Mouse (Mus musculus) stomach, embryonic 14.5 days (tissue): ENCODE results near the gene Fndc3a. TPM values are rescaled to one million over a fixed set of nuclear protein-coding genes. Genes with fewer than 3 reads are reported as not detected.

Experiments used
- ATAC-seq: fragments of 200-750 bp; cut with Nextera tagmentation; 2 replicates; pipeline ENCODE4 v1.8.0; 2017; ENCODE audit warnings: low read depth, moderate TSS enrichment; ENCODE audit not compliant: insufficient number of reproducible peaks, insufficient read depth, low FRiP score
- H3K27ac ChIP-seq: fragments of 300-500 bp; sonication (generic); 2 replicates; pipeline ENCODE4 v1.5.1; 2014; ENCODE audit warnings: mild to moderate bottlenecking, low read length, moderate library complexity, mixed read lengths
- H3K27me3 ChIP-seq: fragments of 300-500 bp; sonication (generic); 2 replicates; pipeline ENCODE4 v1.6.1; 2014; ENCODE audit warnings: low read length, control low read depth, mixed read lengths; ENCODE audit not compliant: control insufficient read depth, insufficient read depth
- H3K36me3 ChIP-seq: fragments of 300-500 bp; sonication (generic); 2 replicates; pipeline ENCODE4 v1.6.1; 2014; ENCODE audit warnings: mild to moderate bottlenecking, control low read depth, low read length, moderate library complexity, mixed read lengths; ENCODE audit not compliant: control insufficient read depth, insufficient read depth
- H3K4me1 ChIP-seq: fragments of 300-500 bp; sonication (generic); 2 replicates; pipeline ENCODE4 v1.6.1; 2014; ENCODE audit warnings: low read length, control low read depth, mixed read lengths; ENCODE audit not compliant: control insufficient read depth, insufficient read depth
- H3K4me2 ChIP-seq: fragments of 300-500 bp; sonication (generic); replicated peaks from 2 replicates; pipeline ENCODE4 v1.6.1; 2014; ENCODE audit warnings: low read depth, low read length, control low read depth
- H3K4me3 ChIP-seq: fragments of 300-500 bp; sonication (generic); 2 replicates; pipeline ENCODE4 v1.5.1; 2014; ENCODE audit warnings: low read depth, low read length, control low read depth
- H3K9ac ChIP-seq: fragments of 300-500 bp; sonication (generic); replicated peaks from 2 replicates; pipeline ENCODE4 v1.6.1; 2014; ENCODE audit warnings: low read depth, mild to moderate bottlenecking, control low read depth, low read length, moderate library complexity, mixed read lengths
- H3K9me3 ChIP-seq: fragments of 300-500 bp; sonication (generic); 2 replicates; pipeline ENCODE4 v1.6.1; 2016; ENCODE audit warnings: low read depth, low read length, control low read depth; ENCODE audit not compliant: control insufficient read depth
- WGBS: fragments of 180-500 bp; shearing (Covaris S2); extraction: QIAGEN DNeasy Blood & Tissue Kit; methylation state at CpG from one replicate; pipeline ENCODE4 v1.1.7; 2014; 5-methylcytosine and 5-hydroxymethylcytosine counted together
- polyA plus RNA-seq: library from polyadenylated mRNA; unstranded; fragments of >200 nt; fragmentation: Nextera tagmentation; extraction: Ambion mirVana; gene quantifications from 2 replicates; pipeline ENCODE4 v1.2.1, GENCODE M21; 2014

Fndc3a gene
- polyA plus RNA-seq, 1 experiment from 2014 or later: 43.8 TPM

- no peaks in the 10 kb centered on the region for H3K4me1 ChIP-seq
- no peak overlapping the region for H3K4me2 ChIP-seq
- no peaks in the 10 kb centered on the region for H3K27me3 ChIP-seq
- no peaks in the 10 kb centered on the region for H3K9me3 ChIP-seq
- no peak overlapping the region for H3K9ac ChIP-seq
- H3K36me3 ChIP-seq: no peaks in the 10 kb centered on the region
- no peak overlapping the region for H3K27ac ChIP-seq
- WGBS: 89% methylated on average over 5 of the region's 5 CpGs
- no peak overlapping the region for H3K4me3 ChIP-seq
- ATAC-seq: no peak
Observed at GRCm38 (mm10) chr14:72700056-72700455, 9.7 kb downstream of the Fndc3a start.

DNA sequence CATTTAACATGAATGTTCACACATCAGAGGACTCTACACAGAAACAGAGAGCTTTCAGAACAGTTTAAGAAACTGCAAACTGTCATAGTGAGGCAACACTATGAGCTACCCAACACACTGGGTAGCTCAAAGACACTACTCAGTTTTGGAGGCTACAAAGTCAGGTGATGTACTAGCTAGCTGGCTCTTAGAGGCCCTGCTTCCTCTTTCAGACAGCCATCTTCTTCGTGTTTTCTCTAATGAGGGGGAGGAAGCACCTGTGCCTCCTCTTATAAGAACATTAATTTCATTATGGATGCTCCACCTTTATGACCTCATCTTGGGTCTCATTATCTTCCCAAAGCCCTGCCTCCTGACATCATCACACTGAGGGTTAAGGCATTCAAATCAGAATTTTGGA is 18.4 kb downstream of the Fndc3a start:
- H3K4me1 ChIP-seq: no peaks in the 10 kb centered on the region
- 88% methylated on average over 1 of the region's 1 CpGs for WGBS
- no peak for ATAC-seq

GRCm38 (mm10) chr14:72689525-72689924 is 20.3 kb downstream of the Fndc3a start:
- H3K27me3 ChIP-seq: no peaks in the 10 kb centered on the region
- H3K36me3 ChIP-seq: no peaks in the 10 kb centered on the region; the same call in 1 of the 2 replicates
- no peaks in the 10 kb centered on the region for H3K9me3 ChIP-seq
- no peak for ATAC-seq
- no peak overlapping the region for H3K4me2 ChIP-seq
- H3K4me3 ChIP-seq: no peak overlapping the region
- H3K27ac ChIP-seq: no peak overlapping the region
- H3K9ac ChIP-seq: no peak overlapping the region
- H3K4me1 ChIP-seq: no peaks in the 10 kb centered on the region

More for the DNA sequence above, 18.4 kb downstream of the Fndc3a start:
- H3K27ac ChIP-seq: no peak overlapping the region
- no peak overlapping the region for H3K9ac ChIP-seq
- H3K4me2 ChIP-seq: no peak overlapping the region
- H3K4me3 ChIP-seq: no peak overlapping the region
- no peaks in the 10 kb centered on the region for H3K9me3 ChIP-seq
- no peaks in the 10 kb centered on the region; the same call in 1 of the 2 replicates for H3K36me3 ChIP-seq
- H3K27me3 ChIP-seq: no peaks in the 10 kb centered on the region

- H3K36me3 ChIP-seq: no peaks in the 10 kb centered on the region; the same call in 1 of the 2 replicates
- no peaks in the 10 kb centered on the region for H3K9me3 ChIP-seq
- H3K4me3 ChIP-seq: no peak overlapping the region
- WGBS: 82% methylated on average over 4 of the region's 4 CpGs
- no peak for ATAC-seq
- no peak overlapping the region for H3K4me2 ChIP-seq
- H3K27ac ChIP-seq: no peak overlapping the region
- no peaks in the 10 kb centered on the region for H3K4me1 ChIP-seq
- no peak overlapping the region for H3K9ac ChIP-seq
- H3K27me3 ChIP-seq: no peaks in the 10 kb centered on the region
Observed at GRCm38 (mm10) chr14:72684857-72685370, 24.9 kb downstream of the Fndc3a start.

DNA sequence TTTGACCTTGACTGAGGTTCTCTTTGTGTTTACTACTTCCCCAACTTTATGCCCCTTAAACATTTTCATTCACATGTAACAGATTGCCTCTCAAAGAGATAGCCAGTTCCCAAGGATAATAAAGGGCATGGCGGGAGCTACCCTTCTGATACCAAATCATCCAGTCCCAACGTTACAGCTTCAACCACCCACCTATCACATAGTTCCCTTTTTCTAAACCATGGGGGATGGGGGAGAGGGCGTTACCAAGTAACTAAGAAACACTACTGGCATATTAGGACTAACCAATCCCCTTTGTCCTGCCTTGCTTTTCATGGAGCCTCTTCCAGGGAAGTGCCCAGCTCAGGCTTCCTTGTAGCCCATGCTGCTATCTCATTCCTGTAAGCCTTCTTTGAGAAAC is 32.6 kb downstream of the Fndc3a start:
- no peaks in the 10 kb centered on the region for H3K9me3 ChIP-seq
- H3K27ac ChIP-seq: no peak overlapping the region
- H3K4me3 ChIP-seq: no peak overlapping the region
- H3K4me2 ChIP-seq: no peak overlapping the region
- no peaks in the 10 kb centered on the region for H3K27me3 ChIP-seq
- 78% methylated on average over 3 of the region's 3 CpGs for WGBS
- no peaks in the 10 kb centered on the region for H3K36me3 ChIP-seq
- H3K9ac ChIP-seq: no peak overlapping the region
- H3K4me1 ChIP-seq: no peaks in the 10 kb centered on the region
- ATAC-seq: no peak

GRCm38 (mm10) chr14:72671911-72672310 is 37.9 kb downstream of the Fndc3a start:
- Histone ChIP-seq H3K9ac (no peak overlapping the region), H3K27me3 (no peaks in the 10 kb centered on the region), H3K27ac (no peak overlapping the region), H3K4me2 (no peak overlapping the region), H3K9me3 (no peaks in the 10 kb centered on the region), H3K4me1 (no peaks in the 10 kb centered on the region), H3K4me3 (no peak overlapping the region), H3K36me3 (no peaks in the 10 kb centered on the region)
- WGBS: 91% methylated on average over 3 of the region's 3 CpGs
- ATAC-seq: no peak

DNA sequence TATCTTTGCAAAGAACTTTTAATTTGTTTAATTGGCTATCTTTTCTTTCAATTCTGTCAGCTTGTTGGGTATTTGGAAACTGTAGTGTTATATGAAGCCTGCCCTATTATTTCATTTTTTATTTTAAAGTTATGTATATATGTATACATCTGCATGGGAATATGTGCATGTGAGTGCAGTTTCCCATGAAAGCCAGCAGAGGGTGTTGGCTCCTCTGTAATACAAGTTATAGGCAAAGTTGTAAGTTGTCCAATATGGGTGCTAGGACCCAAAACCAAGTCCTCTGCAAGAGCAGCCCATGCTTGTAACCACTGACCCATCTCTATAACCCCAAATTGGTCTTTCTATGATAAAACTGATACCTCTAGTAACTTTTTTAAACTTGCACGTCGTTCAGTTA is 38.8 kb downstream of the Fndc3a start:
- H3K36me3 ChIP-seq: no peaks in the 10 kb centered on the region
- no peak overlapping the region for H3K27ac ChIP-seq
- H3K9me3 ChIP-seq: no peaks in the 10 kb centered on the region
- H3K4me1 ChIP-seq: no peaks in the 10 kb centered on the region
- H3K9ac ChIP-seq: no peak overlapping the region
- no peak overlapping the region for H3K4me3 ChIP-seq
- 84% methylated on average over 2 of the region's 2 CpGs for WGBS
- H3K27me3 ChIP-seq: no peaks in the 10 kb centered on the region
- no peak for ATAC-seq
- no peak overlapping the region for H3K4me2 ChIP-seq

DNA sequence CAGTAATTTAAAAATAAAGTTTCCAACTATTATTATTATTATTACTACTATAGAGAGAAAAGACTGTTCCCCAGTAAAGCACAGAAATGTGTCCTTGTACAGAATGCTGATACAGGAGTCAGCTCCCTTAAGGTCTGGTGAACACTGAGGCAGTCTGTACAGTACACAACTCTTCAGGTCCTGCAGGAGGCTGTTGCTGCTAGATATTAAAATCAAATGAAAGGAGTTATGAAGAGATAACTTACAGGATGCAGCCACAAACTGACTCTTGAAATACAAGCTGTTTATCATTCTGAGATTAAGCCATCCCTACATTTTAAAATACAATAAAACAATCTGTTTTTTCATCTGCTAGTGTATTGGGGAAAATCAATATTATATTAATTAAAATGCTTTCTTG is 60.5 kb downstream of the Fndc3a start:
- Histone ChIP-seq H3K9me3 (no peaks in the 10 kb centered on the region), H3K36me3 (0 out of 2 replicates have a peak, but pooled peaks cover 3% of the 10 kb centered on the region), H3K27ac (no peak overlapping the region), H3K4me1 (no peaks in the 10 kb centered on the region), H3K27me3 (no peaks in the 10 kb centered on the region), H3K4me3 (no peak overlapping the region), H3K4me2 (no peak overlapping the region), H3K9ac (no peak overlapping the region)
- ATAC-seq: no peak

GRCm38 (mm10) chr14:72645512-72645911 is 64.3 kb downstream of the Fndc3a start:
- Histone ChIP-seq H3K4me1 (no peaks in the 10 kb centered on the region), H3K4me3 (no peak overlapping the region), H3K9ac (no peak overlapping the region), H3K36me3 (0 out of 2 replicates have a peak, but pooled peaks cover 3% of the 10 kb centered on the region), H3K27me3 (no peaks in the 10 kb centered on the region), H3K9me3 (no peaks in the 10 kb centered on the region), H3K4me2 (no peak overlapping the region), H3K27ac (no peak overlapping the region)
- no peak for ATAC-seq
